Mouse (Mus musculus) cortical plate, adult 2 months (tissue): ENCODE measurements around the gene Phf21b.

ENCODE experiments used
- CTCF ChIP-seq: fragments of 200-500 bp; IDR thresholded peaks from 2 replicates; pipeline ENCODE4 v1.5.1; 2011; ENCODE audit warnings: mild to moderate bottlenecking, control low read depth, low read length; ENCODE audit not compliant: insufficient read depth; ENCODE audit errors: extremely low read depth
- POLR2A ChIP-seq: fragments of 200-500 bp; IDR thresholded peaks from 2 replicates; pipeline ENCODE4 v1.6.1; 2011; ENCODE audit warnings: mild to moderate bottlenecking, low read length, control low read depth; ENCODE audit not compliant: insufficient read depth; ENCODE audit errors: extremely low read depth

DNA sequence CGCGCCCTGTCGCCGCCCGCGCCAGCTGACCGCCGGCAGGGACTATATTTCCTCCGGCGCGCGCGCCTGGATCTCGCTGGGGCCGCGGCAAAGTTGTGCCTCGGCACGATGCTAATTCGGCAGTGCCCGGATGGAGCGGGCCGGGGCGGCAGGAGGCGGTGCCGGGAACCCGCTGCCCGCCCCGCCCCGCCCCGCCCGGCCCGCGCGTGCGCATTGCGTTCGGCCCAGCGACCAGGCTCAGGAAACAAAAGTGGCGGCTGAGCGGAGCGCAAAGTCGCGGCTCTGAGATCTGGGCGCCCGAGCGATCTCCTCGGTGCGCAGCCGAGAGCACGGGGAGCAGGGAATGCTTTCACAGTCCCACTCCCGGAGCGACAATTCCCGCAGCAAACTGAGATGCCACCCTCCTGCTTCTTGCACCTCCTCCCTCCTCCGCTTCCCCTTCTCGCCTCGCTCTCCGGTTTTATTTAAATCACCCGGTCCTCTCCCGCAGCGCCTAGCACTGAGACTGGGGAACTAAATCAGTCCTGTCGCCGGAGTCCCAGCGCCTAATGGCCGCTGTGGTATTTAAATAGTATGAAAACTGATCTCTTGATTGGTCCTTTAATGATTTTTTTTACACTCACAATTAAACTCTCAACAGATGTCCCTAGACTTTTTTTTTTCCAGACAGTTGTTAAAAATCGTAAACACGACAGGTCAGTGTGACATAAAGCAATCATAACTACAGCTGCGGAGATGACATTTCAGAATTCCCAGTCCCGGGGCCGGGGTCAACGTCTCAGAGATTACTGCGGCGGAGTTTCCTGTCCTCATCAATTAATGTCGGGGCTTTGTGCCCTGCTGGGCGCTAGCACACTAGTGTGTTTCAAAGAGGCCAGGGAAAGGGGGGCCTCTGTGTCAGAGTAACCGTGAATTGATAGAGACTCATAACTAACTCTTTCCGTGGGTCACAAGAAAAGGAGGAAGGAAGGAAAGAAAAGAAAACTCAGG, at the start of gene Phf21b:
- TF ChIP-seq POLR2A (peak; percentile 63; the same call in 1 of the 2 replicates), CTCF (no peak)
